Mouse (Mus musculus) ovary, adult 2 months (tissue): ENCODE results near the gene Trim61. TPM values are rescaled to one million over a fixed set of nuclear protein-coding genes. Genes with fewer than 3 reads are reported as not detected.

Source experiments
- polyA plus RNA-seq: library from polyadenylated mRNA; depleted of rRNA; stranded (reverse); fragments of >200 nt; gene quantifications from 2 replicates; pipeline ENCODE4 v1.2.3, GENCODE M21; 2012; rRNA removed

Trim61 gene
- 2.6 and 3.5 TPM in 2 replicates for polyA plus RNA-seq

GRCm38 (mm10) chr8:65018423-65018822 lies at the start of gene Trim61, which contains the start of gene Trim60:
Gene Trim61 (minus strand): TSS chr8:65018523.
Gene Trim60 (minus strand): TSS chr8:65018584.

DNA sequence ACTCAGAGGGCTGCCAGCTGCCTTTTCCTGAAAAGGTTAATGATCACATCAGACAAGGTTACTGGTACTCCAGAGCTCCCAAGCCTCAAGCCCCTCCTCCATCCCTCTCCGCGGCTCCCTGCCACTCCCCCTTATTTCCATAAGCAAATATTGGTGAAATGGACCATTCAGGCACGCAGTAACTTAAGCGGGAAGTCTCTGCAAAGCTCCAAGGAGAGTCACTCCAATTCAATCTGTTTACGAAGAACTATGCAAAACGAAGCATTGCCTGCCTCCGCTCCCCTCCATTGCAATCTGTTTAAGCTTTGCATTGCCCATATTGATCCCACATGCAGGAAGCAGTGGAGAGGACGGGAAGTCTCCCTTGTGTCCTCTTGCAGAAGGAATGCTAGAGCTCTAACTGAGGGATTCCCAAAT lies 18.8 kb upstream of the Trim61 start, which contains the start of gene Apela:
Apela (minus strand) TSS at position 220 of the 417 bp plus-strand sequence.

DNA sequence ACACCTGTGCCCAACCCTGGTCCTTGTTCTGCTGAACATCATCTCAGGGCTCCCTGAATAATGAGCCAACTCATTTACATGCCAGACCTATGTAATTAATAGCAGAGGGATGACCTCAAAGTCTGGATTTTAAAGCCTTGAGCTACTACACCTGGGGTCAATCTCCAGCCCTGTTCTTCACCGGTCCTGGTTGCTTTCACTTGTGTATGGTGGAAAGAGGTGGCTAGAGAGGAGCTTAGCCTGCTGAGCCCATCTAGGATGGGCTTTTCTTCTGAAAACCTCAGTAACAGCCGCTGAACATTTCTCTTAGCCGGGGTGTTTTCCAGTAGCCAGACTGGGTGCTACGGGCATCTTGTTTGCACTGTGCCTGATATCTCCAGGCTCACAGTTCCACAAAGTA lies 30.6 kb downstream of the Trim61 start, which contains the start of gene Trim75:
Trim75 (minus strand) TSS at position 101 of the 400 bp plus-strand sequence.

Other genes starting within 250 kb of the Trim61 start
- gene Klhl2, start 168.5 kb downstream of the Trim61 start, polyA plus RNA-seq: 14.7 and 15.0 TPM in 2 replicates
- gene Tmem192, start 71.3 kb downstream of the Trim61 start, polyA plus RNA-seq: 47.0 and 58.3 TPM in 2 replicates
- 2.3 and 2.8 TPM in 2 replicates for gene Trim75, start 30.7 kb downstream of the Trim61 start, polyA plus RNA-seq
- gene Trim60, start 61 bp upstream of the Trim61 start, polyA plus RNA-seq: 0.33 and 0.85 TPM in 2 replicates
- 0.23 and 0.25 TPM in 2 replicates for gene Apela, start 18.8 kb upstream of the Trim61 start, polyA plus RNA-seq
- not detected in 2 replicates for gene Gm10663, start 56.5 kb upstream of the Trim61 start, polyA plus RNA-seq
- not detected in 2 replicates for gene BC030870, start 111.0 kb upstream of the Trim61 start, polyA plus RNA-seq